Mouse (Mus musculus): ENCODE measurements around the gene Mtmr14. TPM values are rescaled to one million over a fixed set of nuclear protein-coding genes. Genes with fewer than 3 reads are reported as not detected.

Mtmr14 gene
- polyA plus RNA-seq, 1 experiment, result 45.1 TPM

GRCm38 (mm10) chr6:113296639-113297038 is 59.0 kb downstream of the Mtmr14 start:
- no peak for TF ChIP-seq GATA1 (IDR thresholded peaks at IDR 0.05; ENCODE audit: low read length)

GRCm38 (mm10) chr6:113301350-113301749 is 63.7 kb downstream of the Mtmr14 start:
- TF ChIP-seq GATA1 (IDR thresholded peaks at IDR 0.05; ENCODE audit: low read length), result no peak

GRCm38 (mm10) chr6:113302258-113302657 is 64.6 kb downstream of the Mtmr14 start:
- TF ChIP-seq GATA1 (IDR thresholded peaks at IDR 0.05; ENCODE audit: low read length), result no peak

GRCm38 (mm10) chr6:113306322-113306985 is 68.8 kb downstream of the Mtmr14 start:
- TF ChIP-seq GATA1 (IDR thresholded peaks at IDR 0.05; ENCODE audit: low read length), result no peak

- no peak for TF ChIP-seq GATA1 (IDR thresholded peaks at IDR 0.05; ENCODE audit: low read length)
These were observed 69.3 kb downstream of the Mtmr14 start, which contains the start of gene Brpf1 for GRCm38 (mm10) chr6:113306986-113307349. Gene Brpf1 (plus strand): TSS chr6:113307137.

GRCm38 (mm10) chr6:113307481-113308121 is 70.0 kb downstream of the Mtmr14 start:
- no peak for TF ChIP-seq GATA1 (IDR thresholded peaks at IDR 0.05; ENCODE audit: low read length)

- TF ChIP-seq GATA1 (IDR thresholded peaks at IDR 0.05; ENCODE audit: low read length), result no peak
These were observed 70.5 kb downstream of the Mtmr14 start for GRCm38 (mm10) chr6:113308141-113308540.

- no peak for TF ChIP-seq GATA1 (IDR thresholded peaks at IDR 0.05; ENCODE audit: low read length)
These were observed 78.3 kb downstream of the Mtmr14 start for GRCm38 (mm10) chr6:113315972-113316371.

GRCm38 (mm10) chr6:113326533-113327315 is 89.1 kb downstream of the Mtmr14 start, which contains the start of gene Ogg1:
Gene Ogg1 (plus strand): TSS chr6:113326972.
- no peak for TF ChIP-seq GATA1 (IDR thresholded peaks at IDR 0.05; ENCODE audit: low read length)

GRCm38 (mm10) chr6:113329396-113329795 is 91.8 kb downstream of the Mtmr14 start:
- TF ChIP-seq GATA1 (IDR thresholded peaks at IDR 0.05; ENCODE audit: low read length), result no peak

- TF ChIP-seq GATA1 (IDR thresholded peaks at IDR 0.05; ENCODE audit: low read length), result no peak
These were observed 92.9 kb downstream of the Mtmr14 start for GRCm38 (mm10) chr6:113330547-113330946.

Other genes starting within 250 kb of the Mtmr14 start
- 3.9 and 4.7 TPM in 2 replicates for gene Thumpd3, start 191.6 kb upstream of the Mtmr14 start, polyA plus RNA-seq (2012)
- gene Setd5, start 160.5 kb upstream of the Mtmr14 start, polyA plus RNA-seq (2012), result 108 and 197 TPM in 2 replicates
- not detected in 2 replicates for gene Lhfpl4, start 42.5 kb upstream of the Mtmr14 start, polyA plus RNA-seq (2012)
- 0.33 and 0.51 TPM in 2 replicates for gene Cpne9, start 44.5 kb downstream of the Mtmr14 start, polyA plus RNA-seq (2012)
- gene Brpf1, start 69.3 kb downstream of the Mtmr14 start, polyA plus RNA-seq (2012), result 30.4 and 39.0 TPM in 2 replicates
- gene Ogg1, start 89.1 kb downstream of the Mtmr14 start, polyA plus RNA-seq (2012), result 12.6 and 18.1 TPM in 2 replicates
- gene Camk1, start 106.1 kb downstream of the Mtmr14 start, polyA plus RNA-seq (2012), result not detected in 2 replicates
- 78.7 and 104 TPM in 2 replicates for gene Tada3, start 140.0 kb downstream of the Mtmr14 start, polyA plus RNA-seq (2012)
- gene Arpc4, start 140.3 kb downstream of the Mtmr14 start, polyA plus RNA-seq (2012), result 238 and 292 TPM in 2 replicates
- gene Ttll3, start 151.4 kb downstream of the Mtmr14 start, polyA plus RNA-seq (2012), result 4.8 and 6.1 TPM in 2 replicates
- 159 and 183 TPM in 2 replicates for gene Rpusd3, start 181.5 kb downstream of the Mtmr14 start, polyA plus RNA-seq (2012)
- gene Cidec, start 197.9 kb downstream of the Mtmr14 start, polyA plus RNA-seq (2012), result not detected in 2 replicates
- 8.3 and 11.9 TPM in 2 replicates for gene Jagn1, start 204.7 kb downstream of the Mtmr14 start, polyA plus RNA-seq (2012)
- not detected in 2 replicates for gene Il17re, start 220.6 kb downstream of the Mtmr14 start, polyA plus RNA-seq (2012)
- gene Il17rc, start 233.6 kb downstream of the Mtmr14 start, polyA plus RNA-seq (2012), result 0.40 and 0.83 TPM in 2 replicates
- gene Creld1, start 245.5 kb downstream of the Mtmr14 start, polyA plus RNA-seq (2012), result 29.3 and 34.5 TPM in 2 replicates